Mouse (Mus musculus): ENCODE measurements around the gene Nxpe2.

- TF ChIP-seq POLR2A (IDR thresholded peaks at IDR 0.05; ENCODE audit: control insufficient read depth, low read depth, low read length) (no peak), CTCF (IDR thresholded peaks at IDR 0.05; ENCODE audit: control insufficient read depth, insufficient read depth, insufficient replicate concordance, low read depth, low read length) (no peak)
Observed at GRCm38 (mm10) chr9:48345866-48346265, 7.4 kb downstream of the Nxpe2 start.

Data from testis, adult 2 months (tissue).